In the genomic region with DNA sequence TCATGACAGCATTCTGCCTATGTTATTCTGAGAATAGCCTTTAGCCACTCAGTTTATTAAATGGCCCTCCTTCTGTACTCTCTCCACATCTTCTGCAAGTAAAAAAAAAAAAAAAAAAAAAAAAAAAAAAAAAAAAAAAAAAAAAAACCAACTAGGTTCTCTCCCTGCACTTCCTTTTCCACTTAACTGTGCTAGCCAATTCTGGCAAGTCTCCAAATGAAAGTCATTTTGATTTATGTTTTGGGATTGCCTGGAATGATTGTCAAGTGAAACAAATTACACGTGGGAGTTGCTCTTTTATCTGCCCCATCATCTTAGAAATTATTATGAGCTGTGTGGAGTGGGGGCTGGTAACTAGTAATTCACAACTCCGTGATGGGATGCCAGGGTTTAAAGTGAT, we compare ENCODE assay signal across 21 mouse cellular contexts.
A peak's percentile ranks its signal among the peaks of the same experiment; 100 is the strongest.
DNase-seq lines count a peak whose midpoint lies in the region; ATAC-seq and TF ChIP-seq lines count a peak whose summit lies in the region.
"Had no signal": no experiment of that assay in that cellular context is flagged by ENCODE, and none has a peak within 500 bp of the region (broad histone marks: within the 10 kb centered on the region; RNA-seq: fewer than 3 reads in every experiment).

No protein-coding gene starts in this region.

- TF ChIP-seq CTCF in brain, embryonic 14.5 days (IDR thresholded peaks at IDR 0.05; ENCODE audit: borderline replicate concordance, extremely low read depth, insufficient read depth, insufficient read length): no peak

- no peaks in the 10 kb centered on the region for H3K4me1 ChIP-seq in forebrain, embryonic 14.5 days (ENCODE audit: control insufficient read depth, insufficient read depth, low read length)
- H3K4me1 ChIP-seq in forebrain, embryonic 10.5 days: no peaks in the 10 kb centered on the region
- H3K4me1 ChIP-seq: embryonic facial prominence, embryonic 12.5 days; forebrain, embryonic 13.5 days; heart, embryonic 10.5 days; hindbrain, embryonic 15.5 days had no signal

- peak; percentile 10 for DNase-seq in forebrain, embryonic 14.5 days (ENCODE audit: low spot score)
- no peak for DNase-seq in forebrain, embryonic 10.5 days (ENCODE audit: extremely low spot score, low spot score)
- DNase-seq in lung, postnatal 10 days: peak; percentile 1
- DNase-seq in lung, postnatal 25 days (ENCODE audit: low spot score): no peak
- DNase-seq in brain, embryonic 14.5 days (ENCODE audit: low read depth): peak; percentile 34
- DNase-seq in mesoderm, embryonic 11.5 days (ENCODE audit: low read depth, low spot score): peak; percentile 34
- no peak for DNase-seq in heart, postnatal 4 days
- DNase-seq: adrenal gland, postnatal 14 days; cerebellum, adult 11 months; cerebellum, adult 8-10 months; cerebellum, postnatal 14 days; gastrocnemius, postnatal 36 days; heart, adult 11 months; heart, postnatal 10 days; kidney, adult 8-10 months had no signal

- no peak overlapping the region for H3K27ac ChIP-seq in forebrain, embryonic 14.5 days (ENCODE audit: low read depth, low read length)
- H3K27ac ChIP-seq in forebrain, embryonic 10.5 days: no peak overlapping the region
- H3K27ac ChIP-seq: embryonic facial prominence, embryonic 12.5 days; forebrain, embryonic 13.5 days; heart, embryonic 10.5 days; hindbrain, embryonic 15.5 days had no signal

- H3K9ac ChIP-seq in forebrain, embryonic 14.5 days (ENCODE audit: low read length): no peak overlapping the region
- H3K9ac ChIP-seq: embryonic facial prominence, embryonic 12.5 days; forebrain, embryonic 13.5 days; hindbrain, embryonic 15.5 days had no signal

- no peaks in the 10 kb centered on the region for H3K27me3 ChIP-seq in forebrain, embryonic 14.5 days (replicated peaks; ENCODE audit: control insufficient read depth, insufficient read depth, low read length)
- no peaks in the 10 kb centered on the region for H3K27me3 ChIP-seq in forebrain, embryonic 10.5 days (ENCODE audit: poor library complexity, severe bottlenecking)
- H3K27me3 ChIP-seq: embryonic facial prominence, embryonic 12.5 days; forebrain, embryonic 13.5 days; hindbrain, embryonic 15.5 days had no signal

- H3K4me2 ChIP-seq in forebrain, embryonic 14.5 days (ENCODE audit: low read length): no peak overlapping the region
- H3K4me2 ChIP-seq: embryonic facial prominence, embryonic 12.5 days; forebrain, embryonic 13.5 days; hindbrain, embryonic 15.5 days had no signal

- 58% methylated on average over 2 of the region's 2 CpGs for WGBS in forebrain, embryonic 14.5 days
- WGBS in forebrain, embryonic 10.5 days: 59% methylated on average over 2 of the region's 2 CpGs

- H3K36me3 ChIP-seq in forebrain, embryonic 14.5 days (ENCODE audit: control insufficient read depth, insufficient read depth, low read length): no peaks in the 10 kb centered on the region
- no peaks in the 10 kb centered on the region for H3K36me3 ChIP-seq in forebrain, embryonic 10.5 days (replicated peaks)
- H3K36me3 ChIP-seq: embryonic facial prominence, embryonic 12.5 days; heart, embryonic 10.5 days; hindbrain, embryonic 15.5 days had no signal

- TF ChIP-seq POLR2A in brain, embryonic 14.5 days (IDR thresholded peaks at IDR 0.05; ENCODE audit: borderline replicate concordance, extremely low read depth, insufficient read depth, insufficient read length, poor library complexity, severe bottlenecking): no peak

- ATAC-seq in forebrain, embryonic 14.5 days: no peak
- ATAC-seq: forebrain, embryonic 13.5 days; inflammation-experienced regulatory T-cells, adult 6 months; intestine, postnatal 0 days had no signal

- no peak overlapping the region for H3K4me3 ChIP-seq in forebrain, embryonic 14.5 days (ENCODE audit: low read depth, low read length)
- H3K4me3 ChIP-seq in forebrain, embryonic 10.5 days: no peak overlapping the region
- H3K4me3 ChIP-seq: embryonic facial prominence, embryonic 12.5 days; forebrain, embryonic 13.5 days; heart, embryonic 10.5 days; hindbrain, embryonic 15.5 days had no signal

- H3K9me3 ChIP-seq in forebrain, embryonic 14.5 days (replicated peaks; ENCODE audit: control insufficient read depth, low read length): no peaks in the 10 kb centered on the region
- H3K9me3 ChIP-seq in forebrain, embryonic 10.5 days: no peaks in the 10 kb centered on the region
- H3K9me3 ChIP-seq: embryonic facial prominence, embryonic 12.5 days; forebrain, embryonic 13.5 days; heart, embryonic 10.5 days; hindbrain, embryonic 15.5 days had no signal

Comparison
In these comparisons a context has a peak if more than half of its experiments do, and no peak if none do; other contexts are left out.
1. DNase-seq: peak in forebrain, embryonic 14.5 days (single experiment), lung, postnatal 10 days (single experiment), brain, embryonic 14.5 days (single experiment) and mesoderm, embryonic 11.5 days (single experiment); none in forebrain, embryonic 10.5 days (single experiment), lung, postnatal 25 days (single experiment) and heart, postnatal 4 days (single experiment).